Mouse (Mus musculus) heart, embryonic 16.5 days (tissue): ENCODE results near the gene Plekha1. TPM values are rescaled to one million over a fixed set of nuclear protein-coding genes. Genes with fewer than 3 reads are reported as not detected.
A peak's percentile ranks its signal among the peaks of the same experiment; 100 is the strongest.

Source experiments
- ATAC-seq: fragments of 200-750 bp; cut with Nextera tagmentation; replicated peaks from 2 replicates; pipeline ENCODE4 v1.8.0; 2017; ENCODE audit warnings: moderate number of reproducible peaks; ENCODE audit not compliant: insufficient read depth, low FRiP score; ENCODE audit errors: extremely low read depth
- H3K27ac ChIP-seq: fragments of 300-500 bp; sonication (generic); 2 replicates; pipeline ENCODE4 v1.5.1; 2014; ENCODE audit warnings: mild to moderate bottlenecking, low read length, control low read depth, moderate library complexity
- H3K27me3 ChIP-seq: fragments of 300-500 bp; sonication (generic); 2 replicates; pipeline ENCODE4 v1.6.1; 2014; ENCODE audit warnings: low read length, mixed read lengths; ENCODE audit not compliant: control insufficient read depth, insufficient read depth
- H3K36me3 ChIP-seq: fragments of 300-500 bp; sonication (generic); 2 replicates; pipeline ENCODE4 v1.6.1; 2014; ENCODE audit not compliant: control insufficient read depth, insufficient read depth
- H3K4me1 ChIP-seq: fragments of 300-500 bp; sonication (generic); 2 replicates; pipeline ENCODE4 v1.6.1; 2014; ENCODE audit warnings: low read length, mixed read lengths; ENCODE audit not compliant: control insufficient read depth, insufficient read depth
- H3K4me2 ChIP-seq: fragments of 300-500 bp; sonication (generic); 2 replicates; pipeline ENCODE4 v1.6.1; 2014; ENCODE audit warnings: low read depth, mild to moderate bottlenecking, control low read depth, low read length
- H3K4me3 ChIP-seq: fragments of 300-500 bp; sonication (generic); 2 replicates; pipeline ENCODE4 v1.5.1; 2014; ENCODE audit warnings: mild to moderate bottlenecking, control low read depth, low read length
- H3K9ac ChIP-seq: fragments of 300-500 bp; sonication (generic); 2 replicates; pipeline ENCODE4 v1.6.1; 2014; ENCODE audit warnings: low read length, control low read depth
- H3K9me3 ChIP-seq: fragments of 300-500 bp; sonication (generic); replicated peaks from 2 replicates; pipeline ENCODE4 v1.6.1; 2016; ENCODE audit warnings: low read length; ENCODE audit not compliant: control insufficient read depth
- WGBS: fragments of 180-500 bp; shearing (Covaris S2); extraction: QIAGEN DNeasy Blood & Tissue Kit; methylation state at CpG from one replicate; pipeline ENCODE4 v1.1.7; 2014; 5-methylcytosine and 5-hydroxymethylcytosine counted together
- microRNA-seq: library from miRNA; unstranded; fragments of <30 nt; microRNA quantifications from one replicate; pipeline ENCODE4, GENCODE M21; 2017
- polyA plus RNA-seq: library from polyadenylated mRNA; unstranded; fragments of >200 nt; fragmentation: Nextera tagmentation; extraction: Ambion mirVana; gene quantifications from 2 replicates; pipeline ENCODE4 v1.2.1, GENCODE M21; 2015

Plekha1 gene
- polyA plus RNA-seq, 1 experiment from 2014 or later = 55.2 TPM

GRCm38 (mm10) chr7:130950482-130950881, 84.9 kb downstream of the Plekha1 start:
- H3K9me3 ChIP-seq = no peaks in the 10 kb centered on the region
- ATAC-seq = no peak
- 0 out of 2 replicates have a peak overlapping the region, but pooled peaks have one; percentile 17 for H3K9ac ChIP-seq
- 77% methylated on average over 7 of the region's 7 CpGs for WGBS
- H3K4me1 ChIP-seq = peaks cover 23% of the 10 kb centered on the region
- H3K4me2 ChIP-seq = no peak overlapping the region
- H3K4me3 ChIP-seq = no peak overlapping the region
- no peaks in the 10 kb centered on the region for H3K27me3 ChIP-seq
- peak overlapping the region; percentile 2; the same call in 1 of the 2 replicates for H3K27ac ChIP-seq
- H3K36me3 ChIP-seq = no peaks in the 10 kb centered on the region

GRCm38 (mm10) chr7:130951004-130951403, 85.4 kb downstream of the Plekha1 start:
- Histone ChIP-seq H3K4me2 (no peak overlapping the region), H3K27ac (peak overlapping the region; percentile 2; the same call in 1 of the 2 replicates), H3K4me1 (peaks cover 23% of the 10 kb centered on the region), H3K4me3 (no peak overlapping the region), H3K36me3 (no peaks in the 10 kb centered on the region), H3K9ac (0 out of 2 replicates have a peak overlapping the region, but pooled peaks have one; percentile 17), H3K9me3 (no peaks in the 10 kb centered on the region), H3K27me3 (no peaks in the 10 kb centered on the region)
- WGBS = 80% methylated on average over 5 of the region's 5 CpGs
- ATAC-seq = no peak

GRCm38 (mm10) chr7:130953376-130953775, 87.8 kb downstream of the Plekha1 start:
- H3K4me1 ChIP-seq = peaks cover 19% of the 10 kb centered on the region
- H3K27me3 ChIP-seq = no peaks in the 10 kb centered on the region
- no peak overlapping the region for H3K27ac ChIP-seq
- H3K36me3 ChIP-seq = no peaks in the 10 kb centered on the region
- WGBS = 83% methylated on average over 10 of the region's 10 CpGs
- H3K9ac ChIP-seq = no peak overlapping the region
- no peaks in the 10 kb centered on the region for H3K9me3 ChIP-seq
- no peak overlapping the region for H3K4me3 ChIP-seq
- no peak for ATAC-seq
- no peak overlapping the region for H3K4me2 ChIP-seq

GRCm38 (mm10) chr7:130954177-130954601, 88.6 kb downstream of the Plekha1 start:
- H3K27me3 ChIP-seq = no peaks in the 10 kb centered on the region
- no peak overlapping the region for H3K4me2 ChIP-seq
- no peak overlapping the region for H3K9ac ChIP-seq
- H3K36me3 ChIP-seq = no peaks in the 10 kb centered on the region
- H3K4me3 ChIP-seq = no peak overlapping the region
- H3K4me1 ChIP-seq = peaks cover 15% of the 10 kb centered on the region
- no peak overlapping the region for H3K27ac ChIP-seq
- no peak for ATAC-seq
- WGBS = 85% methylated on average over 10 of the region's 10 CpGs
- H3K9me3 ChIP-seq = no peaks in the 10 kb centered on the region

- Histone ChIP-seq H3K27me3 (no peaks in the 10 kb centered on the region), H3K9me3 (no peaks in the 10 kb centered on the region), H3K27ac (no peak overlapping the region), H3K4me2 (no peak overlapping the region), H3K36me3 (no peaks in the 10 kb centered on the region), H3K4me3 (no peak overlapping the region), H3K9ac (no peak overlapping the region), H3K4me1 (peaks cover 27% of the 10 kb centered on the region)
- ATAC-seq = no peak
- WGBS = 86% methylated on average over 7 of the region's 7 CpGs
Observed at GRCm38 (mm10) chr7:130958551-130958950, 93.0 kb downstream of the Plekha1 start.

GRCm38 (mm10) chr7:130959868-130960267, 94.3 kb downstream of the Plekha1 start:
- peak; percentile 58; the same call in 1 of the 2 replicates for ATAC-seq
- Histone ChIP-seq H3K27ac (peak overlapping the region; percentile 49), H3K27me3 (no peaks in the 10 kb centered on the region), H3K4me1 (peaks cover 33% of the 10 kb centered on the region), H3K9ac (no peak overlapping the region), H3K4me3 (no peak overlapping the region), H3K36me3 (no peaks in the 10 kb centered on the region), H3K9me3 (no peaks in the 10 kb centered on the region), H3K4me2 (peak overlapping the region; percentile 34)
- WGBS = 17% methylated on average over 7 of the region's 7 CpGs

GRCm38 (mm10) chr7:130961429-130961828, 95.9 kb downstream of the Plekha1 start:
- Histone ChIP-seq H3K9ac (no peak overlapping the region), H3K4me3 (no peak overlapping the region), H3K27me3 (no peaks in the 10 kb centered on the region), H3K27ac (peak overlapping the region; percentile 34), H3K4me1 (peaks cover 49% of the 10 kb centered on the region), H3K36me3 (no peaks in the 10 kb centered on the region), H3K4me2 (no peak overlapping the region), H3K9me3 (no peaks in the 10 kb centered on the region)
- 48% methylated on average over 6 of the region's 6 CpGs for WGBS
- no peak for ATAC-seq

Small RNAs within 50 kb of the gene (microRNA-seq; reads per million reads assigned to microRNA genes)
- gene Mir7061 = 0.79 reads per million

Other genes with a start within 250 kb of the Plekha1 start
- 0.08 and 0.17 TPM in 2 replicates for gene Btbd16, start 91.7 kb upstream of the Plekha1 start, polyA plus RNA-seq
- gene Htra1, start 70.4 kb downstream of the Plekha1 start, polyA plus RNA-seq = 63.4 and 65.6 TPM in 2 replicates
- 0.29 TPM in 1 of 2 replicates, not detected in the other for gene Dmbt1, start 166.3 kb downstream of the Plekha1 start, polyA plus RNA-seq